Mouse (Mus musculus) bone marrow macrophage, adult 2 months (primary cell): ENCODE data around the gene Fbxl22.

Experiments used
- CTCF ChIP-seq: IDR thresholded peaks from 2 replicates; pipeline ENCODE4 v1.5.1; 2012; ENCODE audit warnings: low read depth, mild to moderate bottlenecking, low read length, moderate library complexity
- POLR2A ChIP-seq: IDR thresholded peaks from 2 replicates; pipeline ENCODE4 v1.6.1; 2012; ENCODE audit warnings: mild to moderate bottlenecking, low read depth, low read length, borderline replicate concordance

- TF ChIP-seq CTCF = no peak
- TF ChIP-seq POLR2A = no peak
Measured at GRCm38 (mm10) chr9:66505141-66505917, 9.1 kb downstream of the Fbxl22 start.
